Mouse (Mus musculus) gastrocnemius, postnatal 36 days (tissue): Measurements from ENCODE around the gene Kif18b. TPM values are rescaled to one million over a fixed set of nuclear protein-coding genes. Genes with fewer than 3 reads are reported as not detected.
A peak's percentile ranks its signal among the peaks of the same experiment; 100 is the strongest.

ENCODE experiments used
- DNase-seq, 2 experiments: peaks; one replicate each; pipeline ENCODE4 v3.0.0; 2022
- intact Hi-C: fragments of 180-260 bp; cut with DNase I; formaldehyde crosslinking; loops from one replicate; pipeline ENCODE4 v1.15.1; 2025
- total RNA-seq, 2 experiments: library from RNA; stranded (reverse); gene quantifications; 2 replicates each; pipeline ENCODE4 v1.2.3; 2021

The Kif18b gene
- total RNA-seq, 2 experiments from 2014 or later = 0.17 to 0.46 TPM

DNA sequence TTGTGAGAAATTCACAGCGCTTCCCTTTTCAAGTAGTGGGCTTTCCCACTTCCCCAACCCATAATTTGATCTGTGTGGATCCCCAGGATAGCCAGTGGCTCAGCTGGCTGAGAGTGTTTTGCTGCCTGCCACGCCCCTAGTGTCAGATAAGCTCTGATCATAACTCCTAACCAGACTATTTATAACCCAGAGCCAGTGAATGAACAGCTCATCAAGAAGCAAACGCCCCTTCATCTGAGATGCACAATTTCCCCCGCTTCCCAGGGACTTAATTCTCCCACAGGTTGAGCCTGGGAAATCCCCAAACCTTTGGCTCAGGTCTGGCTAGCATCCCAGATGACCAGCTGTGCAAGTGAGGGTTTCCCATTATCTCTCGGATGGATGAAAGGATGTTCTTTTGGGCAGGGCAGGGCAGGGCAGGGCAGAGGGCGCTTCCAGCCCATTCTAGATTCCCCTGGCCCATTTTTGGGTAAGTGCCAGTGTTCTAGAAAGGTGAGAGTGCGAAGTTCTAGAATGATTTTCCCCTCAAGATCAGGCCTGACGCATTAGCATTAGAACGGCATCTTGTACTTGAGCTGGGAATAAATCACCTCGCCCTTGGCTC, 40.2 kb downstream of the Kif18b start, which contains the start of gene Fam187a:
Gene Fam187a (plus strand): TSS at position 554 of the 604 bp plus-strand sequence.
- intact Hi-C loops = no loop called here
- no peak for DNase-seq

DNA sequence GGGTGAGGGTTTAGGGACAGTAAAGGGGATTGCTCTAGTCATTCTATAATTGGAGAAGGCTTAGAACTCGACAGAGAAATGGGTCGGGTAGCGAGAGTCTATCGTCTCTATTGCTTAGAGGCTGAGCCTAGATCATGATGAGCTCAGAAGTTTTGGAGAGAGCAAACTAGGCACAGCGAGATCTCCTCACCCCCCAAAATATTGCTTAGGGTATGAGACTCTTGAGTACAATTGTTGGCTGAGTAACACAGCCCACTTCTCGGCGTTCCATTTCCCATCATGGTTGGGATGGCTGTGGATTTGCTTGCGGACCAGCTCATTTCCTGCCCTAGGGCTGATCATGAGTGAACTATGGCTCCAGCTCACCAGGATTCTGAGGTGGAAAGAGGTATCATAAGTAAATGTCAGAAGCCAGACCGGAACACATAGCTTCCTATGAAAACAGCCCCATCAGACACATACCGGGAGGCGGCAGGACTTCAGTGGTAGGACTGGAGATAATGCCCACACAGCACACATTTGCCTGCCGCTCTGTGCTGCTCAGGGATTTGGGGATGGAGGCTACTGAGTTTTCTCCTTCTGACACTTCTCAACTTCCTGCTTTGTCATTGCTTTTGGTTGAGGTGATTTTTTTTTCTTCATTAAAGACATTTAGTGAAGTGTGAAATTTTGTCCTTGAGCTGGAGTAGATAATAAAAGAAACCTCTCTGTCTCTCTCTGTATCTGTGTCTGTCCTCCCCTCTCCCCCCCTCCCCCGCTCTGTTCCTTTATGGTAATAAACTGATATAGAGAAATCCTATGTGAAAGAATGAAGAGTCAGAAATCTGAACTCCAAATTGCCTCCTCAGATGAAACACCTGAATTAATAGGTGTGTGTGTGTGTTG, 43.4 kb downstream of the Kif18b start:
- intact Hi-C loops = no loop called here
- no peak for DNase-seq

DNA sequence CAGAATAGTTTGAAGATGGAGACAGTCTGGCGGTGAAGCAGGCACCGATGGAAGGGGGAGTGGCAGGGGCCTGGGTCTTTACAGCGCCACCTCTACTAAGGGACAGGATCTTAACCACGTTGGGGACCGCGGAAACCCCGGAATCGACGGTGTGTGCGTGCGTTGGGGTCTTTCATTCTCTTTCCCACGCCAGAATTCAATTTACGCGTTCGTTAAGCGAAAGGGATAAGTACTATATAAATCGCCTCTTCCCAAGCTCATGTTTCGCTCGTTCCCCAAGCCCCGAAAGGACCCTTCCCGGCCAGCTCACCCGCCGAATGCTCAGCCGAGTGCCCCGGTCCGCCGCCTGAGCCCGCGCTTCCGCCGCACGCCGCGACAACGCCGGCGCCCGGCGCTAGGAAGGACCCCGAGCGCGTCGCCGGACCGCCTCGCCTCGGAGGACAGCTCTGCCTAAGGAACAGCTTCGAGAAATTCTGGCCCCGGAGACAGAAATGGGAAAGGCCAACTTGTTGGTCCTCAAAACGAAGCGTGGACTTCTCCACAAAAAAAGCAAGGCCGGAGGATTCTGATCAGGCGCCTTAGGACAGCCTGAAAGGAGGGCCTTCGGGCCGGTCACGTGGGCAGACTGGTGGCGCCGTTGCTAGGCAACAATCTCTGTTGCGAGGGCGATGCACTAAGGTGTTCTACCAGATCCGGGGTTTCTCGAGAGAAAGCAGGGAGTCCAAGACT, 44.2 kb downstream of the Kif18b start, which contains the start of the genes Eftud2 and Ccdc103:
Gene Eftud2 (minus strand): TSS at position 401 of the 729 bp plus-strand sequence.
Gene Ccdc103 (plus strand): TSS at position 620 of the 729 bp plus-strand sequence.
- intact Hi-C loops = no loop called here
- peak; percentile 87 to 91 for DNase-seq

DNA sequence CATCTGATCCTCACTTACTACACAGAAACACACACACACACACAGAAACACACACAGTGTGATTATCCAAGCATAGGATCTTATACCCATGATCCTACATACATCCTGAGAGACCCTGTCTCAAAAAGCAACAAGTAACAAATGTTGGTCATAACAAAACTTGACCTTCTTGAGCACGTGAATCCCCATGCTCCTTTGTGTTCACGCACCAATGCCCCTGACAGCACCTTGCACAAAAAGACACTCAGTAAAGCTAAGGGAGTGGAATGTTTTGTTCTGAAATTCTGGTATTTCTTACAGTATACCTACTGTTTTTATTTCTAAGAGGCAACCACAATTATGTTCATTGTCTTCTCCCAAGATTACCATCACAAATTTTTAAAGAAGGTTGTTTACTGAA, 45.4 kb downstream of the Kif18b start:
- DNase-seq = no peak
- intact Hi-C loops = no loop called here

DNA sequence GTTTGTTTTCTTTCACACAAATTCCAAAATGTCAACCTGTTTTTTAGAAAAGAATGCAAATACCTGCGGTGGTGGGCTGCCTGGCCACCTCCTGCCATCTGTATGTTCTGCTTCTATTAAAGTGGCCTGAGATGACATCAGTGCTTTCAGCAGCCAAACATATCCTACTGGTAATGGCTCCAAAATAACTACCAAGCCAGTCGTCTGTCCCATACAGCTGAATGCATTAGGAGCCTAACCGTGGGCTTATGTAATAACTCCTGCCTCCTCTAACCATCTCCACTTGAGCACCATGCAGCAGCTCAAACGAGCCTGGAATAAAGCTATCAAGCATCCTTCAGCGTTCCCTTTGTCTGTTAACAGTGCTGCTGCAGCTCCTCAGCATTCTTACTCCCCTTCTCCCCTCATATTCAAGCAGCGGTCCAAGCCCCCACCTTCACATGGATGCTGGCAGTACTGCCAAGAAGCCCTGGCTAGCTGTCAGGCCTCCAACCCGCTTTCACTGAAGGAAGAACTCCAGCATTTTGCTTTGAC, 50.1 kb downstream of the Kif18b start:
- DNase-seq = no peak
- intact Hi-C loops = no loop called here

DNA sequence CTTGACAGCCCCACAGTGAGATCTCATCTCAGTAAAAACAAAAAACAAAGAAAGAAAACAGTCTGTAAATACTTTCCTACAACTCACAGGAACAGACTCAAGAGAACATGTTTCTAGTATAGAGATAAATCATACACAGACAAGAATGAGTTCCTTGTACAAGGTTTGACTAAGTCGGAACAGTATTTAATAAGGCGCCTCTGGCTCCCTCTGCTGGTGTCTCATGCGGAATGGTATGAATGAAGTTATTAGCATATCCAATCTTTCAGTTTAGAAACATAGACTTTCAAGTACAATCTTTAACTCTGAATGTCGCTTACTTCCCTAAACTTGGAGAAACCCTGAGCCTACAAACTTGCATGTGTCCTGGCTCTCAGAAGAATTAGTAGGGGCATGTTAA, 60.7 kb downstream of the Kif18b start:
- intact Hi-C loops = loop anchor here (1.0 kb wide), 1 partner anchor 90 kb away; no protein-coding TSS in a partner anchor
- peak; percentile 32 to 54 for DNase-seq

DNA sequence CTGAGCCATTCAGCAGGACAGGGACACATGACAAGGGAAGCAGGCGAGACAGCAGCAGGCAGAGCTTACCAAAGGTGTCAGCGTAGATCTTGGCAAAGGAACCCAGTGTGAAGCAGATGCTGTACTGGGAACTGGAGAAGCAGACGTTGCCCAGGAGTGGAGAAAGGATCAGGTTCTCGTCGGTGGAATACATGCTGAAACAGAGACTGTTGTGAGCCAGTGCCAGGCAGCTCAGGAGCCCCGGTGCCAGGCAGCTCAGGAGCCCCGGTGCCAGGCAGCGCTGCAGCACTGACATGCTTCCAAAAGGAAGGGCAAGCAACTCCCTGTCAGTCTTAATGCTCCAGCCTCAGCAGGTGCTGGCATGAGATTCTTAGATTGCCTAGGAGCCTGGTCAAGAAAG, 65.0 kb downstream of the Kif18b start:
- peak; percentile 27 to 30 for DNase-seq
- intact Hi-C loops = no loop called here

DNA sequence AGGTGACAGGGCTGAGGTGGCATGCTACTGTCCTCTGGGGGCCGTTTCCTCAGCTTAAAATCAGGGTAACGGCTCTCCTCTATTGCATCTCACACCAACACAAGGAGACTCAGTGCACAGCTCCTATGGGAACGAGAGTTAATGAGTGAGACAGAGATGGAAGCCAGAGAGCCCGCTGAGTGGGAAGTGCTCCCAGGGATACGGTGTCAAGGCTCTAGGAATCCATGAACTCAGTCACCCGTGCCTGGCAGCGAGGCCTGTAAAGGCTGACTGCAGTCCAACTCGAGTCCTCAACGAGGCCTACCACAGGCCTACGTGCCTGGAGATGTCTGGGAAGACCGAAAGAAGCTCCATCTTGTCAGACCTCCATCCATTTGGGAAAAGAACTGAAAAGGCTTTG, 66.0 kb downstream of the Kif18b start:
- intact Hi-C loops = no loop called here
- no peak for DNase-seq

DNA sequence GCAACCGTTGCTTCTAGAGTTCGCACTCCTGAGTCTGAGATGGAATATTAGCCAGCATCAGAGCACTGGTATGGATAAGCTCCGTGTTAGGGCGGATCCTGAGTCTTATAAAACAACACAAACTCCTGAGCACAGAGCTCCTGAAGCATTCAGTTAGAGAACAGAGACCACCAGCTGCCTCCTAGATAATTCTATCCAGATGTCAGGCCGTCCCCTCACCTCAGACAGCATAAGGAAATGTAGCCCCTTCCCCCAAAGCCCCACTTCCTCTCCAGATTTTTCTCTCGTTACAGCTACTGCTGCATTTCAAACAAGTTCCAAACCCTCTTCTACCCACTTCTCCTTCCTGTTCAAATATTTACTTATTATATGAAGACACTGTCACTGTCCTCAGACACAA, 69.0 kb downstream of the Kif18b start:
- no peak for DNase-seq
- intact Hi-C loops = no loop called here

Other genes with a start within 250 kb of the Kif18b start
- gene Ccdc43, start 227.3 kb downstream of the Kif18b start, total RNA-seq = 10 to 100 TPM; 67.5 to 70.1 TPM
- under 1 TPM; 0.32 to 0.79 TPM for gene Adam11, start 163.7 kb downstream of the Kif18b start, total RNA-seq
- gene Gjc1, start 105.4 kb downstream of the Kif18b start, total RNA-seq = 1 to 10 TPM; 4.6 to 5.8 TPM
- 1 to 10 TPM; 3.5 to 6.1 TPM for gene Higd1b, start 89.3 kb downstream of the Kif18b start, total RNA-seq
- 10 to 100 TPM; 20.7 to 28.5 TPM for gene Eftud2, start 44.1 kb downstream of the Kif18b start, total RNA-seq
- not detected for gene Ccdc103, start 43.9 kb downstream of the Kif18b start, total RNA-seq
- not detected for gene Fam187a, start 40.0 kb downstream of the Kif18b start, total RNA-seq
- not detected for gene Gfap, start 24.2 kb downstream of the Kif18b start, total RNA-seq
- gene C1ql1, start 21.6 kb upstream of the Kif18b start, total RNA-seq = under 1 TPM in 1 of 2 experiments, not detected in 1; 0.17 TPM
- 10 to 100 TPM; 44.6 to 47.2 TPM for gene Nmt1, start 103.1 kb upstream of the Kif18b start, total RNA-seq
- gene Dcakd, start 103.2 kb upstream of the Kif18b start, total RNA-seq = 10 to 100 TPM; 16.2 to 19.8 TPM
- gene Plcd3, start 176.5 kb upstream of the Kif18b start, total RNA-seq = 1 to 10 TPM; 3.8 to 4.0 TPM
- gene Acbd4, start 176.6 kb upstream of the Kif18b start, total RNA-seq = 10 to 100 TPM; 26.8 to 31.1 TPM
- gene Hexim1, start 191.1 kb upstream of the Kif18b start, total RNA-seq = 10 to 100 TPM; 14.7 to 17.0 TPM
- 1 to 10 TPM; 2.1 to 2.9 TPM for gene Hexim2, start 207.3 kb upstream of the Kif18b start, total RNA-seq
- gene Fmnl1, start 246.0 kb upstream of the Kif18b start, total RNA-seq = 1 to 10 TPM; 3.6 to 5.6 TPM